Mouse (Mus musculus) ES-Bruce4 (cell line): Measurements from ENCODE around the gene B3gnt2. TPM values are rescaled to one million over a fixed set of nuclear protein-coding genes. Genes with fewer than 3 reads are reported as not detected.

Experiments used
- H3K27ac ChIP-seq: 2 replicates; pipeline ENCODE4 v1.5.1; 2012; ENCODE audit warnings: low read length, inconsistent platforms; ENCODE audit not compliant: insufficient read depth
- H3K27me3 ChIP-seq: 2 replicates; pipeline ENCODE4 v1.6.1; 2012; ENCODE audit warnings: mild to moderate bottlenecking, low read length, inconsistent platforms; ENCODE audit not compliant: control insufficient read depth, poor library complexity, insufficient read depth, severe bottlenecking
- H3K36me3 ChIP-seq: 2 replicates; pipeline ENCODE4 v1.6.1; 2012; ENCODE audit warnings: inconsistent platforms, mild to moderate bottlenecking, low read length, moderate library complexity; ENCODE audit not compliant: control insufficient read depth, poor library complexity, insufficient read depth, severe bottlenecking
- H3K4me1 ChIP-seq: one replicate; pipeline ENCODE4 v1.8.1; 2011; ENCODE audit warnings: low read length; ENCODE audit not compliant: control insufficient read depth, insufficient read depth
- H3K4me3 ChIP-seq: 2 replicates; pipeline ENCODE4 v1.5.1; 2011; ENCODE audit warnings: low read depth, mild to moderate bottlenecking, low read length
- H3K9ac ChIP-seq: 2 replicates; pipeline ENCODE4 v1.6.1; 2012; ENCODE audit warnings: low read depth, mild to moderate bottlenecking, inconsistent platforms; ENCODE audit not compliant: poor library complexity, severe bottlenecking
- H3K9me3 ChIP-seq: replicated peaks from 2 replicates; pipeline ENCODE4 v1.6.1; 2012; ENCODE audit warnings: mild to moderate bottlenecking, low read length, inconsistent platforms; ENCODE audit not compliant: control insufficient read depth, poor library complexity, insufficient read depth, severe bottlenecking
- CTCF ChIP-seq: IDR thresholded peaks from one replicate; pipeline ENCODE4 v1.8.1; 2011; ENCODE audit warnings: low read depth, low read length
- EP300 ChIP-seq: IDR thresholded peaks from 2 replicates; pipeline ENCODE4 v1.6.1; 2011; ENCODE audit warnings: low read depth, low read length; ENCODE audit not compliant: insufficient read depth
- POLR2A ChIP-seq: IDR thresholded peaks from one replicate; pipeline ENCODE4 v1.8.1; 2011; ENCODE audit warnings: low read length; ENCODE audit not compliant: insufficient read depth
- polyA plus RNA-seq: library from polyadenylated mRNA; stranded (reverse); fragments of >200 nt; gene quantifications from 2 replicates; pipeline ENCODE4 v1.2.4, GENCODE M21; 2011; ENCODE audit warnings: low read depth; ENCODE audit not compliant: missing spikeins, insufficient read depth, insufficient read length

Gene B3gnt2
- polyA plus RNA-seq, 1 experiment = 3.5 TPM

GRCm38 (mm10) chr11:22893075-22893474, 32.3 kb upstream of the B3gnt2 start:
- H3K4me3 ChIP-seq = no peak overlapping the region

GRCm38 (mm10) chr11:22892466-22892865, 31.7 kb upstream of the B3gnt2 start:
- H3K9ac ChIP-seq = no peak overlapping the region
- TF ChIP-seq CTCF = no peak
- no peak for TF ChIP-seq EP300
- no peak for TF ChIP-seq POLR2A
- H3K4me3 ChIP-seq = no peak overlapping the region
- no peaks in the 10 kb centered on the region for H3K36me3 ChIP-seq
- H3K27me3 ChIP-seq = no peaks in the 10 kb centered on the region
- H3K9me3 ChIP-seq = no peaks in the 10 kb centered on the region
- H3K4me1 ChIP-seq = no peaks in the 10 kb centered on the region
- no peak overlapping the region for H3K27ac ChIP-seq

More at GRCm38 (mm10) chr11:22893075-22893474, 32.3 kb upstream of the B3gnt2 start:
- Histone ChIP-seq H3K36me3 (no peaks in the 10 kb centered on the region), H3K27me3 (no peaks in the 10 kb centered on the region), H3K9ac (no peak overlapping the region), H3K4me1 (peaks cover under 1% of the 10 kb centered on the region), H3K27ac (no peak overlapping the region), H3K9me3 (no peaks in the 10 kb centered on the region)
- TF ChIP-seq CTCF = no peak
- no peak for TF ChIP-seq EP300
- no peak for TF ChIP-seq POLR2A

- H3K36me3 ChIP-seq = no peaks in the 10 kb centered on the region
- H3K27me3 ChIP-seq = no peaks in the 10 kb centered on the region
- H3K4me3 ChIP-seq = no peak overlapping the region
- H3K9ac ChIP-seq = no peak overlapping the region
- H3K9me3 ChIP-seq = no peaks in the 10 kb centered on the region
- no peak for TF ChIP-seq CTCF
- no peak for TF ChIP-seq EP300
- no peak for TF ChIP-seq POLR2A
- no peaks in the 10 kb centered on the region for H3K4me1 ChIP-seq
- H3K27ac ChIP-seq = no peak overlapping the region
These were observed 31.1 kb upstream of the B3gnt2 start for GRCm38 (mm10) chr11:22891876-22892275.

- Histone ChIP-seq H3K4me1 (no peaks in the 10 kb centered on the region), H3K27me3 (no peaks in the 10 kb centered on the region), H3K27ac (no peak overlapping the region), H3K4me3 (no peak overlapping the region), H3K9me3 (no peaks in the 10 kb centered on the region), H3K9ac (no peak overlapping the region), H3K36me3 (no peaks in the 10 kb centered on the region)
- TF ChIP-seq POLR2A = no peak
These were observed 30.5 kb upstream of the B3gnt2 start for GRCm38 (mm10) chr11:22891242-22891641.

- Histone ChIP-seq H3K4me1 (no peaks in the 10 kb centered on the region), H3K27ac (no peak overlapping the region), H3K4me3 (no peak overlapping the region), H3K9ac (no peak overlapping the region), H3K36me3 (no peaks in the 10 kb centered on the region), H3K27me3 (no peaks in the 10 kb centered on the region), H3K9me3 (no peaks in the 10 kb centered on the region)
- TF ChIP-seq CTCF (no peak), POLR2A (no peak), EP300 (no peak)
These were observed 28.5 kb upstream of the B3gnt2 start for GRCm38 (mm10) chr11:22889224-22889623.

- Histone ChIP-seq H3K9ac (no peak overlapping the region), H3K36me3 (no peaks in the 10 kb centered on the region), H3K27me3 (no peaks in the 10 kb centered on the region), H3K4me1 (no peaks in the 10 kb centered on the region), H3K27ac (no peak overlapping the region), H3K4me3 (no peak overlapping the region), H3K9me3 (no peaks in the 10 kb centered on the region)
- TF ChIP-seq CTCF (no peak), EP300 (no peak), POLR2A (no peak)
These were observed 26.2 kb upstream of the B3gnt2 start for GRCm38 (mm10) chr11:22886991-22887390.
